Mouse (Mus musculus) heart, postnatal 0 days (tissue): ENCODE measurements around the gene Pcna. TPM values are rescaled to one million over a fixed set of nuclear protein-coding genes. Genes with fewer than 3 reads are reported as not detected.

Experiments
- ATAC-seq: fragments of 200-750 bp; cut with Nextera tagmentation; 2 replicates; pipeline ENCODE4 v1.8.0; 2017; ENCODE audit warnings: low read depth, moderate number of reproducible peaks, moderate library complexity; ENCODE audit not compliant: insufficient read depth
- DNase-seq: peaks from one replicate; pipeline ENCODE4 v3.0.0-alpha.2; 2016; ENCODE audit warnings: low spot score
- H3K27ac ChIP-seq: fragments of 300-500 bp; sonication (generic); 2 replicates; pipeline ENCODE4 v1.5.1; 2014; ENCODE audit warnings: low read depth, mild to moderate bottlenecking
- H3K27me3 ChIP-seq: fragments of 300-500 bp; sonication (generic); 2 replicates; pipeline ENCODE4 v1.6.1; 2014; ENCODE audit warnings: low read length, mixed read lengths; ENCODE audit not compliant: control insufficient read depth, insufficient read depth
- H3K36me3 ChIP-seq: fragments of 300-500 bp; sonication (generic); replicated peaks from 2 replicates; pipeline ENCODE4 v1.6.1; 2014; ENCODE audit warnings: low read length, mixed read lengths; ENCODE audit not compliant: control insufficient read depth, insufficient read depth
- H3K4me1 ChIP-seq: fragments of 300-500 bp; sonication (generic); 2 replicates; pipeline ENCODE4 v1.6.1; 2014; ENCODE audit warnings: antibody characterized with exemption; ENCODE audit not compliant: control insufficient read depth, insufficient read depth
- H3K4me2 ChIP-seq: fragments of 300-500 bp; sonication (generic); 2 replicates; pipeline ENCODE4 v1.6.1; 2014; ENCODE audit warnings: low read depth, mild to moderate bottlenecking, low read length, moderate library complexity
- H3K4me3 ChIP-seq: fragments of 300-500 bp; sonication (generic); 2 replicates; pipeline ENCODE4 v1.5.1; 2014; ENCODE audit warnings: low read depth, low read length
- H3K9ac ChIP-seq: fragments of 300-500 bp; sonication (generic); replicated peaks from 2 replicates; pipeline ENCODE4 v1.6.1; 2014; ENCODE audit warnings: low read depth, low read length, mixed read lengths
- H3K9me3 ChIP-seq: fragments of 300-500 bp; sonication (generic); replicated peaks from 2 replicates; pipeline ENCODE4 v1.6.1; 2016; ENCODE audit warnings: low read length; ENCODE audit not compliant: control insufficient read depth
- CTCF ChIP-seq: IDR thresholded peaks from 2 replicates; pipeline ENCODE4 v1.5.1; 2016; ENCODE audit warnings: antibody characterized with exemption, control low read depth, low read depth
- EP300 ChIP-seq: IDR thresholded peaks from 2 replicates; pipeline ENCODE4 v1.6.1; 2016; ENCODE audit warnings: antibody characterized with exemption, low read depth
- WGBS: fragments of 180-500 bp; shearing (Covaris S2); extraction: QIAGEN DNeasy Blood & Tissue Kit; methylation state at CpG from one replicate; pipeline ENCODE4 v1.1.7; 2014; 5-methylcytosine and 5-hydroxymethylcytosine counted together
- polyA plus RNA-seq: library from polyadenylated mRNA; unstranded; fragments of >200 nt; fragmentation: Nextera tagmentation; extraction: Ambion mirVana; gene quantifications from 2 replicates; pipeline ENCODE4 v1.2.1, GENCODE M21; 2015
- total RNA-seq: library from RNA; depleted of rRNA; stranded (reverse); fragments of >200 nt; gene quantifications from 2 replicates; pipeline ENCODE4 v1.2.3, GENCODE M21; 2014; ENCODE audit warnings: low replicate concordance

Gene Pcna
- total and polyA plus RNA-seq, 2 experiments from 2014 or later: 74.8 to 142 TPM

GRCm38 (mm10) chr2:132275527-132275926, 22.4 kb upstream of the Pcna start:
- Histone ChIP-seq H3K36me3 (0 out of 2 replicates have a peak, but pooled peaks cover 3% of the 10 kb centered on the region), H3K4me1 (peaks cover 21% of the 10 kb centered on the region), H3K4me2 (no peak overlapping the region), H3K4me3 (no peak overlapping the region), H3K27ac (no peak overlapping the region), H3K9ac (no peak overlapping the region), H3K9me3 (no peaks in the 10 kb centered on the region), H3K27me3 (no peaks in the 10 kb centered on the region)
- no peak for ATAC-seq
- 82% methylated on average over 4 of the region's 4 CpGs for WGBS
- no peak for DNase-seq
- TF ChIP-seq CTCF: 0 out of 2 replicates have a peak, but pooled peaks have one; percentile 17
- TF ChIP-seq EP300: no peak

DNA sequence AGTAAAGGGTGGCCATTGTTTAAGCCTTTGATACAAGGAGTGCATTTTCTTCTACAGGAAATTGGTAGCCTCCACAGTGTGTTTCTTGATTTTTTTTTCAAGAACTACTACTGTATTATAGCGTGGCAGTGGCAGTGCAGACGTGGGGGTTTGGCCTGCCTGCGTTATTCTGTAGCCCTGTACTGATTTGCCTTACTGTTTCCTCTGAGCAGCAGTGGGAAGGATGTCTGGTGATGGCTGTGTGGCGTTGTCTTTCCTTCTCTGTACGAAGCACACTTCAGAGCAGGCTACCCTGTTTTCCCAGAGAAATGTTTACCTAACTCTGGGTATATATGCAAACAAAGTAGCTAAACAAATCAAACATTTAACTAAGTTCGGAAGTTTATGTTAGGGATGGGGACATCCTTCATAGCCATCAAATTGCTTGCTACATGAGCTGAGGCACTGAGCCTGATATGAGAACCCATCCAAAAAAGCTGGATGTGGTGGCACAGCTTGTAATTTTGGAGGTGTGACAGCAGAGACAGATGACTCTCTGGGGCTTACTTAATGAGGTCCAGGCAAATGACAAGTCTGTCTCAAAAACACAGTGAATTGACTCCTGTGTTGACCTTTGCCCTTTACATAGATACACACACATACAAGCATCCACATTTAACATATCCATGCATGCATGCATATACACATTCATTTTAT, 19.7 kb upstream of the Pcna start:
- Histone ChIP-seq H3K36me3 (no peaks in the 10 kb centered on the region), H3K9me3 (no peaks in the 10 kb centered on the region), H3K4me1 (peaks cover 25% of the 10 kb centered on the region), H3K9ac (no peak overlapping the region), H3K4me3 (no peak overlapping the region), H3K27me3 (no peaks in the 10 kb centered on the region), H3K4me2 (no peak overlapping the region), H3K27ac (no peak overlapping the region)
- no peak for DNase-seq
- ATAC-seq: no peak
- TF ChIP-seq EP300 (no peak), CTCF (no peak)
- WGBS: 64% methylated on average over 6 of the region's 6 CpGs

- H3K27ac ChIP-seq: peak overlapping the region; percentile 61
- H3K27me3 ChIP-seq: no peaks in the 10 kb centered on the region
- peak; percentile 49 for DNase-seq
- no peaks in the 10 kb centered on the region for H3K9me3 ChIP-seq
- TF ChIP-seq EP300 (no peak), CTCF (no peak)
- no peak overlapping the region for H3K9ac ChIP-seq
- peaks cover 36% of the 10 kb centered on the region for H3K4me1 ChIP-seq
- ATAC-seq: peak; percentile 76
- no peaks in the 10 kb centered on the region for H3K36me3 ChIP-seq
- no peak overlapping the region for H3K4me3 ChIP-seq
- 0 out of 2 replicates have a peak overlapping the region, but pooled peaks have one; percentile 12 for H3K4me2 ChIP-seq
- 31% methylated on average over 2 of the region's 2 CpGs for WGBS
These were observed 17.3 kb upstream of the Pcna start for GRCm38 (mm10) chr2:132270331-132270951.

DNA sequence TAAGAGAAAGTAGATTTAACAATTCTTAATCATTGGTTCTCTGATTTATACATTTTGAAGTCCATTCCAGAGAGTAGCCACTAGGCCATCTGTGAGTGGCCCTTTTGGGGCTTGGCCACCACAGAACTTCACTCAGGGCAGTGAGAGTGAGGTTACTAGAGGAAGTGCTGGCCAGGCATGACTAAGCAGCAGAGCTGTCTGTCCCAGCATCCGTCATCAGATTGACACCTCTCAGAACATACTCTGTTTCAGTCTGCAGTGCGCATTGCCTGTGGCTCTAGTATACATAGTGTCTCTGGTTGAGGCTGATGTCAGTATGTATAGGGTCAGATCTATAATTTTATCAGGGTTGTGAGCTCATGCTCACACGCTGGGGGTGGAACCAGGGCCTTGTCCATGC, 16.1 kb upstream of the Pcna start:
- H3K9ac ChIP-seq: no peak overlapping the region
- ATAC-seq: no peak
- H3K36me3 ChIP-seq: no peaks in the 10 kb centered on the region
- TF ChIP-seq CTCF (no peak), EP300 (no peak)
- 64% methylated on average over 3 of the region's 3 CpGs for WGBS
- no peaks in the 10 kb centered on the region for H3K27me3 ChIP-seq
- no peak overlapping the region for H3K4me3 ChIP-seq
- no peaks in the 10 kb centered on the region for H3K9me3 ChIP-seq
- H3K4me2 ChIP-seq: no peak overlapping the region
- no peak for DNase-seq
- peaks cover 45% of the 10 kb centered on the region for H3K4me1 ChIP-seq
- peak overlapping the region; percentile 61 for H3K27ac ChIP-seq

DNA sequence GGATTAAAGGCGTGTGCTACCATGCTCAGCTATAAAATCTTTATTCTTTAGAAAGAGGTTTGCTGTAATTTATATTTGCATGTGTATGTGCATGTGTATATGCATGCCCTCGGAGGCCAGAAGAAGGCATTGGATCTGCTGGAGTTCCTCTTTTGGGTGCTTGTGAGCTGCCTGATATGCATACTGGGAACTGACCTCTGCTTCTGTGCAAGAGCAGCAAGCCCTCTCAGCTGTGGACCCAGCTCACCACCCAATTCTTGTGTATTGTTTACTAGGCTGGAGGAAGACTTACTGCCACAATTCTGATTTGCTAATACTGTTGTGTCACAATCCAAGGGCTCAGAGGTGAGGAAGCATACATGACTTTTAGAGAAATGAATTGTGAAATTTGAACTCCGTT, 13.0 kb upstream of the Pcna start:
- Histone ChIP-seq H3K36me3 (no peaks in the 10 kb centered on the region), H3K4me2 (no peak overlapping the region), H3K4me1 (peaks cover 46% of the 10 kb centered on the region), H3K27me3 (no peaks in the 10 kb centered on the region), H3K9me3 (no peaks in the 10 kb centered on the region), H3K9ac (no peak overlapping the region), H3K27ac (no peak overlapping the region), H3K4me3 (no peak overlapping the region)
- no peak for ATAC-seq
- 88% methylated on average over 3 of the region's 3 CpGs for WGBS
- DNase-seq: no peak
- TF ChIP-seq EP300: no peak
- TF ChIP-seq CTCF: no peak
